Comparison of ENCODE assay signal across 27 mouse cellular contexts in the genomic region with DNA sequence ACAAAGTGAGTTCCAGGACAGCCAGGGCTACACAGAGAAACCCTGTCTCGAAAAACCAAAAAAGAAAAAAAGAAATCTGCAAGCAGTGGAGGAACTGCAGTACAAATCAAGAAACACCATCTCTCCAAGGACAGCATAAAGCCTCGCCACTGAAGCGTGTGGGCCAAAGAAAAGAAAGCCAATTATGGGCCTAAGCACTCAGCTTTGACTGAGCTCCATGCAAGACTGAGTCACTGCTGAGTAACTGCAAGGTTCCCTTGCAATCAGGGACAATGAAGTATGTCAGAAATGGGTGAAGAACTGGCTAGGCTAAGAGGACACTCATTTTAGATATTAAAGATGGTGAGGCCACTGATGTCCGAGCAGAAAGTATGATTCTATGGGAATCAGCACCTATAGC.
DNase-seq lines count a peak whose midpoint lies in the region; ATAC-seq and TF ChIP-seq lines count a peak whose summit lies in the region.
"Had no signal": no experiment of that assay in that cellular context is flagged by ENCODE, and none has a peak within 500 bp of the region (broad histone marks: within the 10 kb centered on the region; RNA-seq: fewer than 3 reads in every experiment).

No protein-coding gene starts in this region.

- WGBS in lung, postnatal 0 days, result 88% methylated on average over 4 of the region's 4 CpGs

- H3K9me3 ChIP-seq in lung, postnatal 0 days (ENCODE audit: low read length), result no peaks in the 10 kb centered on the region
- H3K9me3 ChIP-seq: forebrain, embryonic 10.5 days; forebrain, embryonic 13.5 days; G1E; heart, embryonic 10.5 days; heart, embryonic 13.5 days; hindbrain, embryonic 12.5 days; hindbrain, embryonic 15.5 days had no signal

- no peak overlapping the region for H3K4me2 ChIP-seq in lung, postnatal 0 days (replicated peaks; ENCODE audit: low read depth, low read length)
- H3K4me2 ChIP-seq: forebrain, embryonic 13.5 days; heart, embryonic 13.5 days; hindbrain, embryonic 12.5 days; hindbrain, embryonic 15.5 days had no signal

- peak; percentile 57 for ATAC-seq in Patski
- ATAC-seq in lung, postnatal 0 days, result no peak
- ATAC-seq: activated CD4-positive, CD25-positive, alpha-beta regulatory T cell, adult 4 months; forebrain, embryonic 13.5 days; forebrain, embryonic 16.5 days; intestine, postnatal 0 days had no signal

- H3K36me3 ChIP-seq in lung, postnatal 0 days (ENCODE audit: insufficient read depth, low read length), result no peaks in the 10 kb centered on the region
- H3K36me3 ChIP-seq: forebrain, embryonic 10.5 days; G1E; heart, embryonic 10.5 days; heart, embryonic 13.5 days; hindbrain, embryonic 12.5 days; hindbrain, embryonic 15.5 days had no signal

- H3K27me3 ChIP-seq in Patski, result no peaks in the 10 kb centered on the region
- H3K27me3 ChIP-seq in lung, postnatal 0 days (replicated peaks; ENCODE audit: insufficient read depth, low read length), result no peaks in the 10 kb centered on the region
- H3K27me3 ChIP-seq: CH12.LX; forebrain, embryonic 13.5 days; heart, embryonic 13.5 days; hindbrain, embryonic 12.5 days; hindbrain, embryonic 15.5 days had no signal

- no peak overlapping the region for H3K27ac ChIP-seq in lung, postnatal 0 days (ENCODE audit: low read length)
- H3K27ac ChIP-seq: forebrain, embryonic 10.5 days; forebrain, embryonic 13.5 days; heart, adult 2 months; heart, embryonic 10.5 days; heart, embryonic 13.5 days; hindbrain, embryonic 12.5 days; hindbrain, embryonic 15.5 days had no signal

- no peaks in the 10 kb centered on the region for H3K4me1 ChIP-seq in lung, postnatal 0 days (ENCODE audit: insufficient read depth, low read depth, low read length)
- H3K4me1 ChIP-seq: forebrain, embryonic 10.5 days; hindbrain, embryonic 12.5 days; hindbrain, embryonic 15.5 days had no signal

- in situ Hi-C loops in Patski (cut with MboI; ENCODE audit: low pct_unique_long_range_greater_than_20kb), result no loop called here

- TF ChIP-seq CTCF in Patski (IDR thresholded peaks at IDR 0.05), result no peak
- TF ChIP-seq CTCF in lung, postnatal 0 days (IDR thresholded peaks at IDR 0.05), result no peak

- peak; percentile 69 for DNase-seq in adrenal gland, adult 2 months
- DNase-seq in adrenal gland, postnatal 10 days, result no peak
- DNase-seq in heart, adult 11 months, result peak; percentile 22
- no peak for DNase-seq in heart, postnatal 36 days
- DNase-seq in Patski (ENCODE audit: low read depth, low spot score), result no peak
- DNase-seq in adrenal gland, postnatal 36 days, result peak; percentile 28 to 38
- DNase-seq in left cerebral cortex, adult 11 months (ENCODE audit: low spot score), result no peak
- no peak for DNase-seq in lung, postnatal 0 days (ENCODE audit: low spot score)
- DNase-seq: B cell, adult 2 months; cerebellum, adult 18-20 months; cerebellum, adult 9-10 months; cerebellum, postnatal 14 days; gastrocnemius, postnatal 25 days; heart, adult 2 months; heart, postnatal 14 days; kidney, adult 8-10 months had no signal

- H3K9ac ChIP-seq in lung, postnatal 0 days (replicated peaks; ENCODE audit: low read depth), result no peak overlapping the region
- H3K9ac ChIP-seq: forebrain, embryonic 13.5 days; heart, embryonic 13.5 days; hindbrain, embryonic 12.5 days; hindbrain, embryonic 15.5 days had no signal

- no peak overlapping the region for H3K4me3 ChIP-seq in lung, postnatal 0 days (ENCODE audit: low read depth, low read length)
- H3K4me3 ChIP-seq: forebrain, embryonic 10.5 days; forebrain, embryonic 13.5 days; heart, adult 2 months; heart, embryonic 10.5 days; heart, embryonic 13.5 days; hindbrain, embryonic 12.5 days; hindbrain, embryonic 15.5 days had no signal

- TF ChIP-seq EP300 in lung, postnatal 0 days (IDR thresholded peaks at IDR 0.05), result no peak

- CTCF ChIA-PET in Patski (lab: Charles Lee), result interaction anchor here (1.5 to 2.8 kb wide), 2 partner anchors 12 to 58 kb away, joined by 3 to 10 read pairs; no protein-coding TSS in a partner anchor

- POLR2A ChIA-PET in Patski (lab: Charles Lee), result interaction anchor here (0.6 kb wide), 1 partner anchor 746 kb away, joined by 3 read pairs; no protein-coding TSS in a partner anchor

- intact Hi-C loops in heart, postnatal 36 days (cut with DNase I), result no loop called here

Comparison
In these comparisons a context has a peak if more than half of its experiments do, and no peak if none do; other contexts are left out.
1. DNase-seq: peak in adrenal gland, adult 2 months (single experiment), heart, adult 11 months (single experiment) and adrenal gland, postnatal 36 days (2 of 2); none in adrenal gland, postnatal 10 days (single experiment), heart, postnatal 36 days (0 of 2), Patski (single experiment), left cerebral cortex, adult 11 months (single experiment) and lung, postnatal 0 days (single experiment).